Mouse (Mus musculus): ENCODE data around the gene C1galt1. TPM values are rescaled to one million over a fixed set of nuclear protein-coding genes. Genes with fewer than 3 reads are reported as not detected.

C1galt1 gene
- polyA plus RNA-seq (2012; rRNA removed): 10.1 and 11.5 TPM in 2 replicates

- DNase-seq (ENCODE audit: extremely low spot score in 1 of 2, low spot score in 1 of 2): no peak
Observed at GRCm38 (mm10) chr6:7844802-7845679, at the start of gene C1galt1. Gene C1galt1, plus strand, starts transcription at chr6:7844842.

- no peak for DNase-seq (ENCODE audit: extremely low spot score in 1 of 2, low spot score in 1 of 2)
Observed at GRCm38 (mm10) chr6:7799969-7800368, 44.7 kb upstream of the C1galt1 start.

- no peak for DNase-seq (ENCODE audit: extremely low spot score in 1 of 2, low spot score in 1 of 2)
Observed at GRCm38 (mm10) chr6:7803765-7804542, 40.7 kb upstream of the C1galt1 start.

- no peak for DNase-seq (ENCODE audit: extremely low spot score in 1 of 2, low spot score in 1 of 2)
Observed at GRCm38 (mm10) chr6:7814146-7814545, 30.5 kb upstream of the C1galt1 start.

- no peak for DNase-seq (ENCODE audit: extremely low spot score in 1 of 2, low spot score in 1 of 2)
Observed at GRCm38 (mm10) chr6:7816233-7816632, 28.4 kb upstream of the C1galt1 start.

- no peak for DNase-seq (ENCODE audit: extremely low spot score in 1 of 2, low spot score in 1 of 2)
Observed at GRCm38 (mm10) chr6:7822688-7823087, 22.0 kb upstream of the C1galt1 start.

- DNase-seq (ENCODE audit: extremely low spot score in 1 of 2, low spot score in 1 of 2): no peak
Observed at GRCm38 (mm10) chr6:7830793-7831192, 13.8 kb upstream of the C1galt1 start.

- DNase-seq (ENCODE audit: extremely low spot score in 1 of 2, low spot score in 1 of 2): no peak
Observed at GRCm38 (mm10) chr6:7832564-7833175, 12.0 kb upstream of the C1galt1 start.

GRCm38 (mm10) chr6:7843726-7844411 lies 773 bp upstream of the C1galt1 start:
- DNase-seq (ENCODE audit: extremely low spot score in 1 of 2, low spot score in 1 of 2): no peak

- DNase-seq (ENCODE audit: extremely low spot score in 1 of 2, low spot score in 1 of 2): peak; percentile 91 to 97
Observed at GRCm38 (mm10) chr6:7844412-7844801, 235 bp upstream of the C1galt1 start.

GRCm38 (mm10) chr6:7845680-7846017 lies 1.0 kb downstream of the C1galt1 start:
- no peak for DNase-seq (ENCODE audit: extremely low spot score in 1 of 2, low spot score in 1 of 2)

GRCm38 (mm10) chr6:7846726-7847439 lies 2.2 kb downstream of the C1galt1 start:
- no peak for DNase-seq (ENCODE audit: extremely low spot score in 1 of 2, low spot score in 1 of 2)

- DNase-seq (ENCODE audit: extremely low spot score in 1 of 2, low spot score in 1 of 2): no peak
Observed at GRCm38 (mm10) chr6:7847890-7848508, 3.4 kb downstream of the C1galt1 start.

- no peak for DNase-seq (ENCODE audit: extremely low spot score in 1 of 2, low spot score in 1 of 2)
Observed at GRCm38 (mm10) chr6:7848714-7849113, 4.1 kb downstream of the C1galt1 start.

GRCm38 (mm10) chr6:7851036-7851435 lies 6.4 kb downstream of the C1galt1 start:
- no peak for DNase-seq (ENCODE audit: extremely low spot score in 1 of 2, low spot score in 1 of 2)

- no peak for DNase-seq (ENCODE audit: extremely low spot score in 1 of 2, low spot score in 1 of 2)
Observed at GRCm38 (mm10) chr6:7852919-7853318, 8.3 kb downstream of the C1galt1 start.

GRCm38 (mm10) chr6:7853461-7853860 lies 8.8 kb downstream of the C1galt1 start:
- DNase-seq (ENCODE audit: extremely low spot score in 1 of 2, low spot score in 1 of 2): peak; percentile 38 to 56

- DNase-seq (ENCODE audit: extremely low spot score in 1 of 2, low spot score in 1 of 2): no peak
Observed at GRCm38 (mm10) chr6:7856682-7857290, 12.1 kb downstream of the C1galt1 start.
